Mouse (Mus musculus) neural tube, embryonic 13.5 days (tissue): Measurements from ENCODE around the gene Eef1a1. TPM values are rescaled to one million over a fixed set of nuclear protein-coding genes. Genes with fewer than 3 reads are reported as not detected.
"Not testable (repeated sequence)": the region's sequence is repeated elsewhere in the genome, so short reads cannot be mapped to it uniquely, and the experiment has no call there.

Experiments
- ATAC-seq: fragments of 200-750 bp; cut with Nextera tagmentation; 2 replicates; pipeline ENCODE4 v1.8.0; 2017; ENCODE audit warnings: low read depth, mild to moderate bottlenecking, moderate TSS enrichment, moderate library complexity
- H3K27ac ChIP-seq: fragments of 300-500 bp; sonication (generic); replicated peaks from 2 replicates; pipeline ENCODE4 v1.5.1; 2015; ENCODE audit warnings: moderate library complexity, mild to moderate bottlenecking, inconsistent platforms
- H3K27me3 ChIP-seq: fragments of 300-500 bp; sonication (generic); 2 replicates; pipeline ENCODE4 v1.6.1; 2015; ENCODE audit warnings: mild to moderate bottlenecking, inconsistent platforms
- H3K36me3 ChIP-seq: fragments of 300-500 bp; sonication (generic); 2 replicates; pipeline ENCODE4 v1.6.1; 2015; ENCODE audit warnings: mild to moderate bottlenecking, inconsistent platforms
- H3K4me1 ChIP-seq: fragments of 300-500 bp; sonication (generic); replicated peaks from 2 replicates; pipeline ENCODE4 v1.6.1; 2015; ENCODE audit warnings: inconsistent platforms
- H3K4me2 ChIP-seq: fragments of 300-500 bp; sonication (generic); 2 replicates; pipeline ENCODE4 v1.6.1; 2015; ENCODE audit warnings: inconsistent platforms, mild to moderate bottlenecking, moderate library complexity
- H3K4me3 ChIP-seq: fragments of 300-500 bp; sonication (generic); 2 replicates; pipeline ENCODE4 v1.5.1; 2015; ENCODE audit warnings: mild to moderate bottlenecking, inconsistent platforms
- H3K9ac ChIP-seq: fragments of 300-500 bp; sonication (generic); 2 replicates; pipeline ENCODE4 v1.6.1; 2015; ENCODE audit warnings: moderate library complexity, mild to moderate bottlenecking, inconsistent platforms
- H3K9me3 ChIP-seq: fragments of 300-500 bp; sonication (generic); 2 replicates; pipeline ENCODE4 v1.6.1; 2016; ENCODE audit warnings: inconsistent platforms
- WGBS: fragments of 180-500 bp; shearing (Covaris S2); methylation state at CpG from one replicate; pipeline ENCODE4 v1.1.7; 2015; 5-methylcytosine and 5-hydroxymethylcytosine counted together
- polyA plus RNA-seq: library from polyadenylated mRNA; unstranded; fragments of >200 nt; fragmentation: Nextera tagmentation; extraction: Ambion mirVana; gene quantifications from 2 replicates; pipeline ENCODE4 v1.2.1, GENCODE M21; 2015

Gene Eef1a1
- polyA plus RNA-seq, 1 experiment from 2014 or later = 3,414 TPM

- Histone ChIP-seq H3K27ac (peak overlapping the region; percentile 99), H3K36me3 (peaks cover 33% of the 10 kb centered on the region), H3K4me2 (peak overlapping the region; percentile 79), H3K4me3 (peak overlapping the region; percentile 100), H3K9me3 (no peaks in the 10 kb centered on the region), H3K9ac (peak overlapping the region; percentile 100), H3K27me3 (no peaks in the 10 kb centered on the region), H3K4me1 (peaks cover 41% of the 10 kb centered on the region)
- ATAC-seq = peak; percentile 99
- WGBS = under 1% methylated on average over 72 of the region's 77 CpGs
Observed at GRCm38 (mm10) chr9:78481423-78482331, 7.3 kb downstream of the Eef1a1 start.

DNA sequence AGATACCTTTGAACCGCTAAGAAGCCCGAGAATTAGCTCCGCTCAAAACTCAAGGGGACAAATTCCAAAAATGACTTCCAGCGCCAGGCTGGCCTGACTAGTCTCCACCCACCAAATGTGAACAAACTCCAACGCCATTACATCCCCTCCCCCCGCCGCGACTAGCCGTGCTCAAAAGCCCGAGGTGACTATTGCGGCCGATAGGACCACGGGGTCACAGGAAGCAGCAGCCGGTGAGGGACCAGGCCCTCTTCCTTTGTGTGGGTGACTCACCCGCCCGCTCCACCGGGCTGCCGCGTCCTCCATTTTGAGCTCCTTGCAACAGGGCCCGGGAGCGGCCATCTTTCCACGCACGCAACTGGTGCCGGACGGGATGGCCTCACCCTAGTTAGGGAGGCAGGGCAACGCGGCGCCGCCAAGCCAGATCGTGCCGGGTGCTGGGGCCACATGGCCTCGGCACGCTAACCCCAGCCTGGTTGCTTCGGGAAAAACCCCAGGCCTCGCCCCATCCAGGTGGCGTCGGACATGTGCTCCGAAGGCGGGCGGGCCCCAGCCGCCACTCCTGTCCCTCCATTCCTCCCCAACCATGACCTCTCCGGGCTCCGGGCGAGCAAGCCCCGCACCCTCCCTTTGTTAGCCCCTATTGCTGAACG is 8.1 kb downstream of the Eef1a1 start:
- no peaks in the 10 kb centered on the region for H3K27me3 ChIP-seq
- H3K9ac ChIP-seq = peak overlapping the region; percentile 100
- no peaks in the 10 kb centered on the region for H3K9me3 ChIP-seq
- H3K4me2 ChIP-seq = peak overlapping the region; percentile 79
- peaks cover 42% of the 10 kb centered on the region for H3K4me1 ChIP-seq
- H3K4me3 ChIP-seq = peak overlapping the region; percentile 100
- H3K36me3 ChIP-seq = peaks cover 42% of the 10 kb centered on the region
- H3K27ac ChIP-seq = peak overlapping the region; percentile 97
- WGBS = under 1% methylated on average over 46 of the region's 46 CpGs
- peak; percentile 24 for ATAC-seq

DNA sequence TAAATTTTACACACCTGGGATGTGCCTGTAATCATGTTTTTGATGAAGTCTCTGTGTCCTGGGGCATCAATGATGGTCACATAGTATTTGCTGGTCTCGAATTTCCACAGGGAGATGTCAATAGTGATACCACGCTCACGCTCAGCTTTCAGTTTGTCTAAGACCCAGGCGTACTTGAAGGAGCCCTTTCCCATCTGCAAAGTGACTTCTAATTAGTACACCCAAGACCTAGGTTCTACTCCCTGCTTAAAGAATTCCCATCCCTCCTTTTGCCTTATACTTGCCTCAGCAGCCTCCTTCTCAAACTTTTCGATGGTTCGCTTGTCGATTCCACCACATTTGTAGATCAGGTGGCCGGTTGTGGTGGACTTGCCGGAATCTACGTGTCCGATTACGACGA is 8.7 kb downstream of the Eef1a1 start:
- ATAC-seq, H3K9me3 ChIP-seq, H3K27me3 ChIP-seq: not testable (repeated sequence)
- H3K4me1 ChIP-seq = peaks cover 42% of the 10 kb centered on the region
- 2% methylated on average over 13 of the region's 13 CpGs for WGBS
- H3K36me3 ChIP-seq = peaks cover 46% of the 10 kb centered on the region
- peak overlapping the region; percentile 100 for H3K9ac ChIP-seq
- peak overlapping the region; percentile 79 for H3K4me2 ChIP-seq
- peak overlapping the region; percentile 100 for H3K4me3 ChIP-seq
- peak overlapping the region; percentile 97 for H3K27ac ChIP-seq

- not testable (repeated sequence) for H3K9me3 ChIP-seq, ATAC-seq, H3K27me3 ChIP-seq, H3K27ac ChIP-seq
- Histone ChIP-seq H3K9ac (peak overlapping the region; percentile 100), H3K4me3 (peak overlapping the region; percentile 100), H3K36me3 (peaks cover 54% of the 10 kb centered on the region), H3K4me2 (peak overlapping the region; percentile 79), H3K4me1 (peaks cover 42% of the 10 kb centered on the region)
- 30% methylated on average over 8 of the region's 8 CpGs for WGBS
Observed at GRCm38 (mm10) chr9:78479308-78479707, 9.6 kb downstream of the Eef1a1 start.

- Histone ChIP-seq H3K9ac (peak overlapping the region; percentile 52), H3K36me3 (peaks cover 66% of the 10 kb centered on the region), H3K4me3 (peak overlapping the region; percentile 0; the same call in 1 of the 2 replicates), H3K4me1 (peaks cover 41% of the 10 kb centered on the region), H3K4me2 (peak overlapping the region; percentile 33)
- not testable (repeated sequence) for H3K9me3 ChIP-seq, H3K27ac ChIP-seq, ATAC-seq, H3K27me3 ChIP-seq
- 59% methylated on average over 1 of the region's 1 CpGs for WGBS
Observed at GRCm38 (mm10) chr9:78478009-78478605, 10.8 kb downstream of the Eef1a1 start.

- Histone ChIP-seq H3K4me2 (peak overlapping the region; percentile 33; the same call in 1 of the 2 replicates), H3K9me3 (no peaks in the 10 kb centered on the region), H3K36me3 (peaks cover 75% of the 10 kb centered on the region), H3K9ac (0 out of 2 replicates have a peak overlapping the region, but pooled peaks have one; percentile 36), H3K4me1 (peaks cover 33% of the 10 kb centered on the region), H3K4me3 (0 out of 2 replicates have a peak overlapping the region, but pooled peaks have one; percentile 0), H3K27me3 (no peaks in the 10 kb centered on the region), H3K27ac (0 out of 2 replicates have a peak overlapping the region, but pooled peaks have one; percentile 29)
- under 1% methylated on average over 5 of the region's 5 CpGs for WGBS
- no peak for ATAC-seq
Observed at GRCm38 (mm10) chr9:78477021-78477551, 11.9 kb downstream of the Eef1a1 start.

DNA sequence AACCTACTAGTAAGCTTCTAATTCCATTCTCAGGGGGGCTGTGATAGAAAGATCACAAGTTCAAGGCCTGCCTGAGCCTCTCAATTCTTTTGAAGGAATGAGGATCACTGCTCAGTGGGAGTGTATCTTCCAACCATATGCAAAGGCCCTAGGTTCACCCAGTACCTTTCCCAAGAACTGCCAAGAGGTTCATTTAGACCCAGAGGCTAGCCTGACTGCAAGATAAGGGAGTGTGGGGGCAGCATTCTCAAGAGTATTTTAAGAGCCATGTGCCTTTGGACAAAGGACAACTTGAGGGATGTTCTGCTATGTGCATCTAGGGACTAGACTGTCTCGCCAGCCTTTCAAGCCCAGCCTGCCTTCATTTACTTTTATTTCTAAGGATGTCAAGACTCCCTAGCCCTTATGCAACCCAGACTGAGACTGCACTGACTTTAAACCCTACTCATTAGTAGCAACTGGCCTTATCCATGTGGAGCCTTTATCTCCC is 12.4 kb downstream of the Eef1a1 start:
- H3K36me3 ChIP-seq = peaks cover 76% of the 10 kb centered on the region
- H3K27ac ChIP-seq = peak overlapping the region; percentile 29; the same call in 1 of the 2 replicates
- H3K9ac ChIP-seq = 0 out of 2 replicates have a peak overlapping the region, but pooled peaks have one; percentile 36
- ATAC-seq = no peak
- 11% methylated on average over 1 of the region's 1 CpGs for WGBS
- H3K4me2 ChIP-seq = no peak overlapping the region
- peaks cover 33% of the 10 kb centered on the region for H3K4me1 ChIP-seq
- no peaks in the 10 kb centered on the region for H3K9me3 ChIP-seq
- no peak overlapping the region for H3K4me3 ChIP-seq
- no peaks in the 10 kb centered on the region for H3K27me3 ChIP-seq

GRCm38 (mm10) chr9:78475873-78476272 is 13.1 kb downstream of the Eef1a1 start:
- Histone ChIP-seq H3K9ac (no peak overlapping the region), H3K27me3 (no peaks in the 10 kb centered on the region), H3K36me3 (peaks cover 78% of the 10 kb centered on the region), H3K4me1 (peaks cover 33% of the 10 kb centered on the region), H3K9me3 (no peaks in the 10 kb centered on the region), H3K4me3 (no peak overlapping the region), H3K27ac (no peak overlapping the region), H3K4me2 (no peak overlapping the region)
- WGBS = 86% methylated on average over 4 of the region's 4 CpGs
- no peak for ATAC-seq

DNA sequence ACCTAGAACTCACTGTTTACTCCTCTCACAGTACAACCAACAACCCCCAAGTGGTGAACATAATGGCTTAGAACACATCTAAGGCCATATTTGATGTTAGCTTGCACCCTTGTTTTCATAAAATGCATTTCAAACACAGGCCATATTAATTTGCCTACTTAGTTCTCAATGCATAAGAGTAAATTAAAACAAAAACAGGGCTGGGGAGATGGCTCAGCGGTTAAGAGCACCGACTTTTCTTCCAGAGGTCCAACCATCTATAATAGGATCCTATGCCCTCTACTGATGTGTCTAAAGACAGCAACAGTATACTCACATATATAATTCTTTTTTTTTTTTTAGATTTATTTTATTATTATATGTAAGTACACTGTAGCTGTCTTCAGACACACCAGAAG is 13.6 kb downstream of the Eef1a1 start:
- no peak overlapping the region for H3K9ac ChIP-seq
- no peak overlapping the region for H3K4me2 ChIP-seq
- no peak overlapping the region for H3K27ac ChIP-seq
- no peaks in the 10 kb centered on the region for H3K9me3 ChIP-seq
- H3K36me3 ChIP-seq = peaks cover 81% of the 10 kb centered on the region
- H3K4me3 ChIP-seq = no peak overlapping the region
- H3K4me1 ChIP-seq = peaks cover 33% of the 10 kb centered on the region
- no peaks in the 10 kb centered on the region for H3K27me3 ChIP-seq
- no peak for ATAC-seq
- 95% methylated on average over 2 of the region's 2 CpGs for WGBS

- H3K9me3 ChIP-seq = no peaks in the 10 kb centered on the region
- H3K36me3 ChIP-seq = peaks cover 81% of the 10 kb centered on the region
- no peak overlapping the region for H3K4me3 ChIP-seq
- H3K27me3 ChIP-seq = no peaks in the 10 kb centered on the region
- no peak overlapping the region for H3K4me2 ChIP-seq
- peaks cover 29% of the 10 kb centered on the region for H3K4me1 ChIP-seq
- H3K9ac ChIP-seq = no peak overlapping the region
- WGBS = 90% methylated on average over 5 of the region's 5 CpGs
- ATAC-seq = no peak
- H3K27ac ChIP-seq = no peak overlapping the region
Observed at GRCm38 (mm10) chr9:78474771-78475382, 14.1 kb downstream of the Eef1a1 start.

DNA sequence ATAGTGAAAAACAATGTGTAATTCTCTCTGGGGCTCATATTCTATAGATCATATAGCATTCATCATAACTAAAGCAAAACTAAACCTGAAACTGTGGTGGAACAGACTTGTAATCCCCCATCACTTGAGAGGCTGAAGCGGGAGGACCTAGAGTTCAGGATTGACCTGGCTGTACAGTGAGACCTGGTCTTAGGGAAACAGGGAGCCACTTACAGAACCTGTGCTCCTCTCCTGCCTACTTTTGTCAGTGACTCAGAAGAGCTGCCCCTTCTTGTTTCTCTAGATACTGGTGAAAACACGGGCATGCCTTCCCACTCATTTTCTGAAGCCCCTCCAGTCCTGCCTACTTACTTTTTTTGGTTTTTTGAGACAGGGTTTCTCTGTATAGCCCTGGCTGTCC is 14.7 kb downstream of the Eef1a1 start:
- Histone ChIP-seq H3K4me2 (no peak overlapping the region), H3K4me1 (peaks cover 24% of the 10 kb centered on the region), H3K4me3 (no peak overlapping the region), H3K27me3 (no peaks in the 10 kb centered on the region), H3K36me3 (peaks cover 83% of the 10 kb centered on the region), H3K9me3 (no peaks in the 10 kb centered on the region), H3K27ac (no peak overlapping the region), H3K9ac (no peak overlapping the region)
- ATAC-seq = no peak
- 78% methylated on average over 2 of the region's 2 CpGs for WGBS
